Mouse (Mus musculus): ENCODE measurements around the gene Bcas1.

GRCm38 (mm10) chr2:170304766-170305165 is 122.9 kb downstream of the Bcas1 start:
- TF ChIP-seq CTCF (IDR thresholded peaks at IDR 0.05; ENCODE audit: low read depth) (no peak), EP300 (optimal IDR thresholded peaks at IDR 0.05) (no peak)
